In genomic region chr6:120971797-120972590, GRCm38 (mm10) we compare ENCODE assay signal across 9 mouse cellular contexts. TPM values are rescaled to one million over a fixed set of nuclear protein-coding genes. Genes with fewer than 3 reads are reported as not detected.
DNase-seq lines count a peak whose midpoint lies in the region; ATAC-seq lines count a peak whose summit lies in the region.
"Had no signal": no experiment of that assay in that cellular context is flagged by ENCODE, and none has a peak within 500 bp of the region (broad histone marks: within the 10 kb centered on the region; RNA-seq: fewer than 3 reads in every experiment).

No protein-coding gene starts in this region.

- no peak overlapping the region for H3K9ac ChIP-seq in forebrain, embryonic 12.5 days
- H3K9ac ChIP-seq in heart, embryonic 16.5 days (ENCODE audit: low read length): no peak overlapping the region
- no peak overlapping the region for H3K9ac ChIP-seq in liver, embryonic 12.5 days
- no peak overlapping the region; the same call in 1 of the 2 replicates for H3K9ac ChIP-seq in neural tube, embryonic 11.5 days (ENCODE audit: low read length)
- no peak overlapping the region for H3K9ac ChIP-seq in stomach, embryonic 16.5 days (ENCODE audit: low read length)
- H3K9ac ChIP-seq: embryonic facial prominence, embryonic 15.5 days had no signal

- H3K4me3 ChIP-seq in brown adipose tissue, adult 24 weeks (ENCODE audit: insufficient read depth, low read depth, low read length): no peak overlapping the region
- no peak overlapping the region for H3K4me3 ChIP-seq in forebrain, embryonic 12.5 days (replicated peaks)
- H3K4me3 ChIP-seq in heart, embryonic 16.5 days (ENCODE audit: low read length): no peak overlapping the region
- no peak overlapping the region for H3K4me3 ChIP-seq in liver, embryonic 12.5 days
- H3K4me3 ChIP-seq in neural tube, embryonic 11.5 days (ENCODE audit: low read depth, low read length): no peak overlapping the region
- H3K4me3 ChIP-seq in stomach, embryonic 16.5 days (replicated peaks; ENCODE audit: low read length): no peak overlapping the region
- H3K4me3 ChIP-seq: embryonic facial prominence, embryonic 15.5 days had no signal

- H3K27ac ChIP-seq in brown adipose tissue, adult 24 weeks (replicated peaks; ENCODE audit: low read depth, low read length): 0 out of 2 replicates have a peak overlapping the region, but pooled peaks have one; percentile 3
- H3K27ac ChIP-seq in forebrain, embryonic 12.5 days: no peak overlapping the region
- no peak overlapping the region for H3K27ac ChIP-seq in heart, embryonic 16.5 days (ENCODE audit: low read length)
- no peak overlapping the region for H3K27ac ChIP-seq in liver, embryonic 12.5 days
- H3K27ac ChIP-seq in neural tube, embryonic 11.5 days (ENCODE audit: low read depth, low read length): no peak overlapping the region
- H3K27ac ChIP-seq in stomach, embryonic 16.5 days (ENCODE audit: low read length): no peak overlapping the region
- H3K27ac ChIP-seq: embryonic facial prominence, embryonic 15.5 days had no signal

- peak; percentile 92 for ATAC-seq in CD4-positive, CD25-positive, alpha-beta regulatory T cell, adult 4 months
- peak; percentile 68; the same call in 1 of the 2 replicates for ATAC-seq in forebrain, embryonic 12.5 days (ENCODE audit: low FRiP score)
- peak; percentile 38 for ATAC-seq in heart, embryonic 16.5 days (replicated peaks; ENCODE audit: extremely low read depth, insufficient read depth, low FRiP score)
- peak; percentile 49 for ATAC-seq in liver, embryonic 12.5 days
- peak; percentile 48; the same call in 1 of the 2 replicates for ATAC-seq in neural tube, embryonic 11.5 days (ENCODE audit: insufficient read depth, low FRiP score, low TSS enrichment)
- ATAC-seq in stomach, embryonic 16.5 days (ENCODE audit: insufficient read depth, low FRiP score): peak; percentile 75

- peak; percentile 85 for DNase-seq in kidney, postnatal 14 days
- DNase-seq in neural tube, embryonic 11.5 days (ENCODE audit: low spot score): peak; percentile 84

- 69% methylated on average over 14 of the region's 14 CpGs for WGBS in forebrain, embryonic 12.5 days
- WGBS in heart, embryonic 16.5 days: 42% methylated on average over 14 of the region's 14 CpGs
- 65% methylated on average over 14 of the region's 14 CpGs for WGBS in liver, embryonic 12.5 days (ENCODE audit: insufficient replicate concordance)
- WGBS in neural tube, embryonic 11.5 days: 65% methylated on average over 14 of the region's 14 CpGs
- 61% methylated on average over 14 of the region's 14 CpGs for WGBS in stomach, embryonic 16.5 days

- no peak overlapping the region for H3K4me2 ChIP-seq in forebrain, embryonic 12.5 days
- H3K4me2 ChIP-seq in heart, embryonic 16.5 days (ENCODE audit: low read depth, low read length): no peak overlapping the region
- no peak overlapping the region for H3K4me2 ChIP-seq in liver, embryonic 12.5 days
- no peak overlapping the region for H3K4me2 ChIP-seq in neural tube, embryonic 11.5 days (ENCODE audit: low read depth)
- no peak overlapping the region for H3K4me2 ChIP-seq in stomach, embryonic 16.5 days (ENCODE audit: low read depth, low read length)
- H3K4me2 ChIP-seq: embryonic facial prominence, embryonic 15.5 days had no signal

- no peaks in the 10 kb centered on the region for H3K9me3 ChIP-seq in forebrain, embryonic 12.5 days
- H3K9me3 ChIP-seq in heart, embryonic 16.5 days (replicated peaks; ENCODE audit: control insufficient read depth, low read length): no peaks in the 10 kb centered on the region
- no peaks in the 10 kb centered on the region for H3K9me3 ChIP-seq in liver, embryonic 12.5 days (replicated peaks)
- H3K9me3 ChIP-seq in neural tube, embryonic 11.5 days (ENCODE audit: control insufficient read depth, low read length): no peaks in the 10 kb centered on the region
- H3K9me3 ChIP-seq in stomach, embryonic 16.5 days (replicated peaks; ENCODE audit: control insufficient read depth, low read length): no peaks in the 10 kb centered on the region
- H3K9me3 ChIP-seq: embryonic facial prominence, embryonic 15.5 days had no signal

- peaks cover 25% of the 10 kb centered on the region for H3K36me3 ChIP-seq in forebrain, embryonic 12.5 days (replicated peaks)
- H3K36me3 ChIP-seq in heart, embryonic 16.5 days (ENCODE audit: control insufficient read depth, insufficient read depth): peaks cover 16% of the 10 kb centered on the region
- peaks cover 60% of the 10 kb centered on the region for H3K36me3 ChIP-seq in liver, embryonic 12.5 days
- H3K36me3 ChIP-seq in neural tube, embryonic 11.5 days (ENCODE audit: control insufficient read depth, insufficient read depth, low read length): no peaks in the 10 kb centered on the region; the same call in none of the 2 replicates
- H3K36me3 ChIP-seq in stomach, embryonic 16.5 days (ENCODE audit: control insufficient read depth, insufficient read depth, low read length): 0 out of 2 replicates have a peak, but pooled peaks cover 2% of the 10 kb centered on the region

- no peaks in the 10 kb centered on the region for H3K27me3 ChIP-seq in forebrain, embryonic 12.5 days
- no peaks in the 10 kb centered on the region for H3K27me3 ChIP-seq in heart, embryonic 16.5 days (ENCODE audit: control insufficient read depth, insufficient read depth, low read length)
- H3K27me3 ChIP-seq in liver, embryonic 12.5 days (replicated peaks): no peaks in the 10 kb centered on the region
- no peaks in the 10 kb centered on the region for H3K27me3 ChIP-seq in neural tube, embryonic 11.5 days (ENCODE audit: control insufficient read depth, insufficient read depth, low read length)
- no peaks in the 10 kb centered on the region for H3K27me3 ChIP-seq in stomach, embryonic 16.5 days (ENCODE audit: control insufficient read depth, insufficient read depth, low read length)
- H3K27me3 ChIP-seq: embryonic facial prominence, embryonic 15.5 days had no signal

- peaks cover 6% of the 10 kb centered on the region; the same call in 1 of the 2 replicates for H3K4me1 ChIP-seq in brown adipose tissue, adult 24 weeks (ENCODE audit: control insufficient read depth, insufficient read depth, insufficient read length, low read length)
- H3K4me1 ChIP-seq in forebrain, embryonic 12.5 days: peaks cover 4% of the 10 kb centered on the region
- no peaks in the 10 kb centered on the region for H3K4me1 ChIP-seq in heart, embryonic 16.5 days (ENCODE audit: control insufficient read depth, insufficient read depth, low read length)
- H3K4me1 ChIP-seq in liver, embryonic 12.5 days: no peaks in the 10 kb centered on the region; the same call in 1 of the 2 replicates
- peaks cover 4% of the 10 kb centered on the region for H3K4me1 ChIP-seq in neural tube, embryonic 11.5 days (ENCODE audit: control insufficient read depth, insufficient read depth, low read length)
- peaks cover under 1% of the 10 kb centered on the region; the same call in 1 of the 2 replicates for H3K4me1 ChIP-seq in stomach, embryonic 16.5 days (ENCODE audit: control insufficient read depth, insufficient read depth, low read length)
- H3K4me1 ChIP-seq: embryonic facial prominence, embryonic 15.5 days had no signal

RNA-seq across cellular contexts. Expression of gene Bid, which starts 55.3 kb away (rescaled TPM):
- polyA plus RNA-seq in CD4-positive, CD25-positive, alpha-beta regulatory T cell, adult 4 months (2017; shearing (Covaris generic)): 10 to 100 TPM; 51.9 to 73.2 TPM
- polyA plus RNA-seq in brown adipose tissue, adult 24 weeks (2012; ENCODE audit: insufficient read depth, insufficient read length, missing spikeins): 1.7 and 2.0 TPM in 2 replicates
- 15.3 and 15.6 TPM in 2 replicates for polyA plus RNA-seq in forebrain, embryonic 12.5 days (2016; fragmentation: Nextera tagmentation; extraction: Ambion mirVana)
- 11.0 and 18.3 TPM in 2 replicates for polyA plus RNA-seq in heart, embryonic 16.5 days (2015; fragmentation: Nextera tagmentation; extraction: Ambion mirVana)
- polyA plus RNA-seq in liver, embryonic 12.5 days (2016; fragmentation: Nextera tagmentation; extraction: Ambion mirVana): 32.4 and 32.9 TPM in 2 replicates
- 17.5 and 17.8 TPM in 2 replicates for polyA plus RNA-seq in neural tube, embryonic 11.5 days (2014; fragmentation: Nextera tagmentation; extraction: Ambion mirVana)
- polyA plus RNA-seq in stomach, embryonic 16.5 days (2015; fragmentation: Nextera tagmentation; extraction: Ambion mirVana): 20.7 and 21.4 TPM in 2 replicates

Comparison
In these comparisons a context has a peak if more than half of its experiments do, and no peak if none do; other contexts are left out.
1. ATAC-seq: peak in every context shown above with its lines; median percentile 92 in CD4-positive, CD25-positive, alpha-beta regulatory T cell, adult 4 months; 75 in stomach, embryonic 16.5 days; 68 in forebrain, embryonic 12.5 days; 49 in liver, embryonic 12.5 days; 48 in neural tube, embryonic 11.5 days; 38 in heart, embryonic 16.5 days.